Mouse (Mus musculus) spleen, adult 2 months (tissue): Measurements from ENCODE around the gene Add3.

ENCODE experiments used
- CTCF ChIP-seq: fragments of 200-500 bp; IDR thresholded peaks from 2 replicates; pipeline ENCODE4 v1.5.1; 2011; ENCODE audit warnings: mild to moderate bottlenecking, inconsistent platforms; ENCODE audit not compliant: insufficient read depth, insufficient read length, insufficient replicate concordance; ENCODE audit errors: extremely low read depth
- POLR2A ChIP-seq: fragments of 200-500 bp; IDR thresholded peaks from 2 replicates; pipeline ENCODE4 v1.6.1; 2011; ENCODE audit warnings: low read depth, low read length, inconsistent platforms

DNA sequence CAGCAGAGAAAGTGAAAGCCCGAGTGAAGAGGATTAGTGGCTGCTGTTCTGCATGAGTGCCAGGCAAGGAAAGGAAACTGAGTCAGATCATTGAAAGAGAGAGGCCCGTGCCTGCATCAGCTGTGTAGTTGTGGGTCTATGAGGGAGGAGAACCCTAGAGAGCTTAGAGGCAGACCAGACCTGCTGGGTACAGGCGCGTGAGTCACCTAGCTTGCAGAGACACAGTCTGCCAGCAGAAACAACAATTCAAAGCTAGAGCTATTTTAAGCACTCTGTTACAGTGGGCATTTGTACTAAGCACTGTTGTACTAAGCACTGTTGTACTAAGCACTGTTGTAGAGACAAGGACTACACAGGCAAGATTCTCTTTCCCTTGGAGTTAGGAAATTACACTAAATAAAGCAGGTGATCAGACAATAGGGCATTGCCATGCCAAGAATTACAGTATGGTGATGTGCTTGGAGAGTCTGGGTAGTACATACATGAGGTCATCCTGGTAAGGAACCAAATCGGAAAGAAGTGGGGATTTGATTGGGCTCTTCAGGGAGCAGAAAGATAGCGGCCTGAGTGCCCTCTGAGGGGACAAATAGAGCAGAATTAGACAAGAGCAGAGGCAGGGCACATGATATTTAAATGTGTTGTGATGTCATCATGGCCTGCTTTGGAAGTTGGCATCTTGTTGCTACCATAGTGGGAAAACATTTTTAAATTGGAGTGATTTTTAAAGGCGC lies 88.0 kb downstream of the Add3 start:
- TF ChIP-seq CTCF (no peak), POLR2A (no peak)
